Mouse (Mus musculus) small intestine, adult 10 weeks (tissue): ENCODE data around the gene Lpo. TPM values are rescaled to one million over a fixed set of nuclear protein-coding genes. Genes with fewer than 3 reads are reported as not detected.

Source experiments
- polyA plus RNA-seq: library from polyadenylated mRNA; stranded (reverse); fragments of 350-450 nt; fragmentation: Illumina TruSeq; extraction: RNeasy Lipid Tissue Mini Kit (QIAGEN cat#74804); gene quantifications from one replicate; pipeline ENCODE4 v1.2.3, GENCODE M21; 2014; ENCODE audit warnings: low replicate concordance

Gene Lpo
- polyA plus RNA-seq, result not detected

DNA sequence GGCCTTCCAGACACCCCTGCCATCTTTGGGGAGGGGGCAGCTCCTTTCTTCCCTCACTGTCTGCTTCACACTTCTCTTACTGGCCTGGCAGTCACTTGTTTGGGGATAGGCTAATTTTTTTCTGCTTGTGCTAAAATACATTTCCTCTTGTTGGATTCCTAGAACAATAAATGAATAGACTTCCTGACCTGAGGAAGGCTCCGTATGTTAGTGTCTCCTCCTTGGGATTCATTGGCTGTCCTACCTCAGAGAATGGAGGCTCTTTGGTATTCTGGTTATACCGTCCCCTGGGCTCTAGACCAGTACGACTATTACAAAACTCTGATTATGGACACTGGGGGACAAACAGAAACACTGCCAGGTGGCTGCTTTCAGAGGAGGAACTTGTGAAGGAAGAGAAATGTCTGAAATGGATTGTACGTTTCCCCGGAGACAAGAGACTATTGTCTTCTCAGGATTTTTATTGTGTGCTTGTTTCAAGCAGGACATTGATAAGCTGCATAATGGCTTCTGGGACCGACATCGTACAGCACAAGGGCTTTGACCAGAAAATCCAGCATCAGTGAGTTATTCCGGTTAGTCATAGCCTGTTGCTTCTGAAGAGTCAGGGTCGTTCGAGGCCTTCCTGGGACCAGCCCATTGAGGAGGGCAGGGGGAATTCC is at the start of gene Lpo:
Lpo (minus strand) TSS at position 51 of the 662 bp plus-strand sequence.

DNA sequence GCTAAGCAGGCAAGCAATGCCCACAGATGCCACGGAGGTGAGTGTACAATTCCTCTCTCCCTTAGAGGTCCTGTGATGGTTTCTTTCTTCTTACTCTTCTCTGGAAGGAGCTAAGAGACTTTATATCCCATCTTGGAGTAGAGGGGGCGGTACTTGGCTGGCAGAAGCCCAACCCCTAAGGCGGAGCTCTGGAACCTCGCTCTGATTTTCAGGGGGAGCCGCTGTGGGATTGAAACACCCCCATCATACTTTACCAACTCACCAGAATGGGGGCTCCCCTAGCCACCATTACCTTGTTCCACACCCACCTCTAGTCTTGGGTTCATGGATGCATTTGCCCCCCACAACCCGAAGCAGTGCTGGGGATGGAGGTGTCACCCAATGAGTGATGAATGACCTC is 47.3 kb upstream of the Lpo start, which contains the start of gene Epx:
Epx (minus strand) TSS at position 101 of the 400 bp plus-strand sequence.

DNA sequence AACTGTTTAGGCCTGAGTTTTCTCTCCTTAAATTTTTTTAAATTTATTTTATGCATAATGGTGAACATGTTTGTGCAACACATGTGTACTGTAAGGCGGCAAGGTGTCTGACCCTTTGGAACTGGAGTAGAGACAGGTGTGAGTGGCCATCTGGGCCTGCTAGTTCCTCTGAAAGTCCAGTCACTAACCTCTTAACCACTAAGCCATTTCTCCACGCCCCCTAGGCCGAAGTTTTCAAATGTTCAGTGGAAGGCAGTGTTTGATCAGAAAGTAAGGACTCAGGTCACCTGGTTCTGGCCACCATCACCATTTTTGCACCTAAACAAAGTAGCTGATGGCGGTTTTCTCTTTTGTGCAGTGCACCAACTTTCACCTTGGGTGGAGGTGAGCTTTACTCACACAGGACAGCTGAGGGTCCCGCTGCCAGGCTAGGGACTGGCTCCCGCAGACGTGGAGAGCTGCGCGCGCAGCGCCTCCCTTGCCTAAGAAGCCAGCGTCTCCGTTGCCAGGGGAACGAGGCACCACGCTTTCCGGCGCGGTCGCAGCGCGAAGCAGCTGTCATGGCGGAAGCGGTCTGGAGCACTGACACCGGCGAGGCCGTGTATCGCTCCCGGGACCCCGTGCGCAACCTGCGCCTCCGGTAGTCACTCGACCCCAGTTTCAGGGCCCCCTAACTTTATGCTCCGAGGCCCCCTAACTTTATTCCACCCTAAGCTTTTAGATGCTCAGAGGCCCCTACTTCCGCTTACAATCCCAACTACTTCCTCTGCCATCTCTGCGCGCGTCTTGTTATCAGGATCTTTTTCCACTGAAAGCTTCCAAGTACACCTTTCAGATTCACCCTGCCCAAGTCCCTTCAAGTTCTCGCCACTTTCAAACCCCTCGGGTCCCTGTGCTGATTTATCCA is 24.9 kb upstream of the Lpo start, which contains the start of gene Mks1:
Mks1 (plus strand) TSS at position 526 of the 907 bp plus-strand sequence.

DNA sequence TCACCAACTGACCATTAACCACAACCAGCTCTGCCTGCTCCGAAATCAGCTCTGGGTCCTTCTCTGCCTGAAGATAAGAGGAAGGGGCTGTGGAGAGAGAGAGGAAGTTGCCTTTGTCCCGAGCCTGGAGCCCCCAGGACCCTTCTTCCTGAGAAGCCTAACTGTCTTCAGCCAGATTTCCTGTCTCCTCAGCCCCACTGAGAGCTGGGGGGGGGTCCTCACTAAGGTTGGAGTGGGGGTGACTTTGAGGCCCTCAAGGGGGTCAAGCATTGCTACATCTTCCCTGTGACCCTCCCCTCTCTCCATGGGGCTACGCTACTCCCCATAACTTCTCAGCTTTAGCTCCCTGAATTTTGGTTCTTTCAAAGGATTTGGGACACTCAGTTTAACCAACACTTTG is 34.6 kb downstream of the Lpo start, which contains the start of gene Mpo:
Mpo (plus strand) TSS at position 122 of the 400 bp plus-strand sequence.

DNA sequence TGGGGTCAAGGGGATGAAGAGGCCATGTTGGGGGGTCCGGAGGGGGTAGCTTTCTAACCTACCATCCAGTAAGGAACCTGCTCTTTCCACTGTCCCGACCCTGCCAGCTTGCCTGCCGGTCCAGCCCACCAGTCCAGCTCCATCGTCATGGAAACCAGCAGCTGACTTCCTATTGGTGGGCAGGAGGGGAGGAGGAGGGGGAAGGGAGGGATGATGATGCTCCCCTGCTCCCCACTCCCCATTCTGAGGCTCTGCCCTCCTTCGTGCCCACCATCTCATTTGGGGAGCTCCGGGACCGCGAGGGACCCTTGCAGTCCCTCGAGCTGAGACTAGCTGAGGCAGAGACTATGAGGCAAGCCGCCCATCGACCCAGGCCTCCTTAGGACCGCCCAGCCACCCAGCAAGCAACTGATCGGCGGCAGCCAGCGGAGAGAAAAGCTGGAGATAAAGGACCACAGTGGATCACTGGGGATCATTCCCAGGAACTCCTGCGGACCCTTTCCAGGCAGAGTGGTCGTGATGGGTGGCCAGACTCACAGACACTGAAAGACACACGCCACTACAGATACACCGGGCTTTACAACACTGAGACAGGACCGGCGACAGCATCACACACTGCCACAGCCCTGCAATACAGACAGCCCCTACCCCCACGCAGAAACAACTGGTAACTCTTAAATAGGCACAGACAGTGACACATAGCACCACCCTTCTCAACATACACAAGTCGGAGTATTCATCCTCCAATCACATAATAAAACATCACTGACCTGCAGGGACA is 67.6 kb downstream of the Lpo start, which contains the start of gene Tspoap1:
Tspoap1 (plus strand) TSS at position 241 of the 781 bp plus-strand sequence.

Other genes starting within 250 kb of the Lpo start
- gene Mtmr4, start 236.1 kb downstream of the Lpo start, polyA plus RNA-seq, result 74.5 TPM
- gene Hsf5, start 211.1 kb downstream of the Lpo start, polyA plus RNA-seq, result 1.8 TPM
- gene Rnf43, start 165.6 kb downstream of the Lpo start, polyA plus RNA-seq, result 12.7 TPM
- gene Supt4a, start 90.7 kb downstream of the Lpo start, polyA plus RNA-seq, result 6.7 TPM
- not detected for gene Tspoap1, start 67.7 kb downstream of the Lpo start, polyA plus RNA-seq
- not detected for gene Mpo, start 34.7 kb downstream of the Lpo start, polyA plus RNA-seq
- 0.63 TPM for gene Mks1, start 24.9 kb upstream of the Lpo start, polyA plus RNA-seq
- gene Epx, start 47.2 kb upstream of the Lpo start, polyA plus RNA-seq, result not detected
- gene Olfr462, start 64.0 kb upstream of the Lpo start, polyA plus RNA-seq, result not detected
- not detected for gene Olfr463, start 69.1 kb upstream of the Lpo start, polyA plus RNA-seq
- gene Olfr464, start 92.7 kb upstream of the Lpo start, polyA plus RNA-seq, result not detected
- 110 TPM for gene Dynll2, start 159.2 kb upstream of the Lpo start, polyA plus RNA-seq
- 804 TPM for gene Srsf1, start 219.1 kb upstream of the Lpo start, polyA plus RNA-seq
- 76.0 TPM for gene Vezf1, start 240.0 kb upstream of the Lpo start, polyA plus RNA-seq